Mouse (Mus musculus): ENCODE measurements around the gene Polr2h.

Gene Polr2h

GRCm38 (mm10) chr16:20701729-20702521, 15.5 kb upstream of the Polr2h start:
- no peak for DNase-seq (ENCODE audit: low read depth, low spot score)

GRCm38 (mm10) chr16:20702522-20702893, 15.0 kb upstream of the Polr2h start:
- peak; percentile 90 for DNase-seq (ENCODE audit: low read depth, low spot score)

- DNase-seq (ENCODE audit: low read depth, low spot score): no peak
Observed at GRCm38 (mm10) chr16:20703071-20703470, 14.4 kb upstream of the Polr2h start.

- no peak for DNase-seq (ENCODE audit: low read depth, low spot score)
Observed at GRCm38 (mm10) chr16:20703699-20704400, 13.6 kb upstream of the Polr2h start.

- DNase-seq (ENCODE audit: low read depth, low spot score): no peak
Observed at GRCm38 (mm10) chr16:20705786-20706185, 11.7 kb upstream of the Polr2h start.

- DNase-seq (ENCODE audit: low read depth, low spot score): peak; percentile 67
Observed at GRCm38 (mm10) chr16:20706407-20707055, 10.9 kb upstream of the Polr2h start.

GRCm38 (mm10) chr16:20708220-20708938, 9.1 kb upstream of the Polr2h start:
- no peak for DNase-seq (ENCODE audit: low read depth, low spot score)

- DNase-seq (ENCODE audit: low read depth, low spot score): no peak
Observed at GRCm38 (mm10) chr16:20708939-20709734, 8.3 kb upstream of the Polr2h start.

GRCm38 (mm10) chr16:20710370-20710769, 7.1 kb upstream of the Polr2h start:
- no peak for DNase-seq (ENCODE audit: low read depth, low spot score)

GRCm38 (mm10) chr16:20710810-20711209, 6.7 kb upstream of the Polr2h start:
- no peak for DNase-seq (ENCODE audit: low read depth, low spot score)

- no peak for DNase-seq (ENCODE audit: low read depth, low spot score)
Observed at GRCm38 (mm10) chr16:20712190-20712589, 5.3 kb upstream of the Polr2h start.

- no peak for DNase-seq (ENCODE audit: low read depth, low spot score)
Observed at GRCm38 (mm10) chr16:20712889-20713288, 4.6 kb upstream of the Polr2h start.

GRCm38 (mm10) chr16:20714307-20715080, 3.0 kb upstream of the Polr2h start:
- DNase-seq (ENCODE audit: low read depth, low spot score): peak; percentile 68

GRCm38 (mm10) chr16:20715161-20715560, 2.3 kb upstream of the Polr2h start:
- no peak for DNase-seq (ENCODE audit: low read depth, low spot score)

- peak; percentile 61 for DNase-seq (ENCODE audit: low read depth, low spot score)
Observed at GRCm38 (mm10) chr16:20715566-20715965, 1.9 kb upstream of the Polr2h start.

GRCm38 (mm10) chr16:20715976-20716840, 1.3 kb upstream of the Polr2h start:
- peak; percentile 96 for DNase-seq (ENCODE audit: low read depth, low spot score)

GRCm38 (mm10) chr16:20716841-20717180, 654 bp upstream of the Polr2h start:
- no peak for DNase-seq (ENCODE audit: low read depth, low spot score)

GRCm38 (mm10) chr16:20717978-20718670, 659 bp downstream of the Polr2h start:
- DNase-seq (ENCODE audit: low read depth, low spot score): no peak

GRCm38 (mm10) chr16:20721808-20722207, 4.3 kb downstream of the Polr2h start:
- DNase-seq (ENCODE audit: low read depth, low spot score): no peak

Measured in R1 (cell line).